Mouse (Mus musculus) liver, embryonic 14.5 days (tissue): Measurements from ENCODE around the gene Slc12a5. TPM values are rescaled to one million over a fixed set of nuclear protein-coding genes. Genes with fewer than 3 reads are reported as not detected.
A peak's percentile ranks its signal among the peaks of the same experiment; 100 is the strongest.

Experiments used
- ATAC-seq: fragments of 200-750 bp; cut with Nextera tagmentation; 2 replicates; pipeline ENCODE4 v1.8.0; 2017; ENCODE audit warnings: moderate number of reproducible peaks, mild to moderate bottlenecking, moderate library complexity; ENCODE audit not compliant: insufficient read depth
- DNase-seq, 3 experiments: peaks; one replicate each; pipeline ENCODE4 v3.0.0-alpha.2; 2012 to 2013; ENCODE audit warnings: low read depth in 3 of 3, low spot score in 3 of 3
- H3K27ac ChIP-seq: fragments of 300-500 bp; sonication (generic); 2 replicates; pipeline ENCODE4 v1.5.1; 2014; ENCODE audit warnings: moderate library complexity, mild to moderate bottlenecking, control low read depth, inconsistent platforms
- H3K27me3 ChIP-seq: fragments of 300-500 bp; sonication (generic); 2 replicates; pipeline ENCODE4 v1.6.1; 2014; ENCODE audit warnings: mild to moderate bottlenecking, low read length, moderate library complexity; ENCODE audit not compliant: control insufficient read depth, insufficient read depth
- H3K36me3 ChIP-seq: fragments of 300-500 bp; sonication (generic); replicated peaks from 2 replicates; pipeline ENCODE4 v1.6.1; 2014; ENCODE audit warnings: low read depth; ENCODE audit not compliant: control insufficient read depth, insufficient read depth
- H3K4me1 ChIP-seq, 2 experiments: fragments of 200-500 bp in 1 of 2; fragments of 300-500 bp in 1 of 2; sonication (generic) in 1 of 2; replicated peaks; 2 replicates each; pipeline ENCODE4 v1.6.1; 2012 to 2014; ENCODE audit warnings: antibody characterized with exemption in 1 of 2, inconsistent platforms in 1 of 2, low read length in 1 of 2; ENCODE audit not compliant: control insufficient read depth in 2 of 2, insufficient read depth in 2 of 2
- H3K4me2 ChIP-seq: fragments of 300-500 bp; sonication (generic); 2 replicates; pipeline ENCODE4 v1.6.1; 2014; ENCODE audit warnings: low read depth, mild to moderate bottlenecking, control low read depth, moderate library complexity
- H3K4me3 ChIP-seq, 2 experiments: fragments of 200-500 bp in 1 of 2; fragments of 300-500 bp in 1 of 2; sonication (generic) in 1 of 2; 2 replicates each; pipeline ENCODE4 v1.5.1; 2012 to 2014; ENCODE audit warnings: low read depth in 2 of 2, low read length in 2 of 2, mild to moderate bottlenecking in 2 of 2, control low read depth in 1 of 2, inconsistent platforms in 1 of 2, moderate library complexity in 1 of 2; ENCODE audit not compliant: insufficient read depth in 1 of 2
- H3K9ac ChIP-seq: fragments of 300-500 bp; sonication (generic); replicated peaks from 2 replicates; pipeline ENCODE4 v1.6.1; 2014; ENCODE audit warnings: mild to moderate bottlenecking, control low read depth, moderate library complexity
- H3K9me3 ChIP-seq: fragments of 300-500 bp; sonication (generic); 2 replicates; pipeline ENCODE4 v1.6.1; 2016; ENCODE audit warnings: low read length, mixed read lengths; ENCODE audit not compliant: control insufficient read depth
- CTCF ChIP-seq: IDR thresholded peaks from 2 replicates; pipeline ENCODE4 v1.5.1; 2016; ENCODE audit warnings: antibody characterized with exemption, low read depth, control low read depth
- EP300 ChIP-seq: IDR thresholded peaks from 2 replicates; pipeline ENCODE4 v1.6.1; 2016; ENCODE audit warnings: antibody characterized with exemption, low read depth
- WGBS: fragments of 180-500 bp; shearing (Covaris S2); extraction: QIAGEN DNeasy Blood & Tissue Kit; methylation state at CpG from one replicate; pipeline ENCODE4 v1.1.7; 2014; ENCODE audit not compliant: insufficient replicate concordance; 5-methylcytosine and 5-hydroxymethylcytosine counted together
- polyA plus RNA-seq, 2 experiments: library from polyadenylated mRNA; depleted of rRNA in 1 of 2; stranded (reverse) in 1 of 2; unstranded in 1 of 2; fragments of >200 nt; fragmentation: Nextera tagmentation in 1 of 2; extraction: Ambion mirVana in 1 of 2; gene quantifications; 2 replicates each; pipeline versions ENCODE4 v1.2.1 to v1.2.3; 2012 to 2014

Gene Slc12a5
- polyA plus RNA-seq, 2 experiments, result 0.10 to 0.42 TPM

DNA sequence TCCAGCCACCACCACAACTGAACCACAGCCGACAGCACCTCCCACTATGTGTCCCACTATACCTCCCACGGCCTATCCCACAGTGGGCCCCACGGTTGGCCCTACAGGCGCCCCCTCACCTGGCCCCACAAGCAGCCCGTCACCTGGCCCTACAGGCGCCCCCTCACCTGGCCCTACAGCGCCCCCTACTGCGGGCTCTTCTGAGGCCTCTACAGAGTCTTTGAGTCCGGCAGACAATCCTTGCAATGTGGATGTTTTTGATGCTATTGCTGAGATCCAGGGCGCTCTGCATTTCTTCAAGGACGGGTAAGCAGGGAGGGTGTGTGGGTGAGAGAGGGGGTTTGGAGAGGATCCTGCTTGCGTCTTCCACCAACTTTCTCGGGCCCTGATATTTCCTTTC, 8.2 kb upstream of the Slc12a5 start:
- no peaks in the 10 kb centered on the region for H3K36me3 ChIP-seq
- H3K27me3 ChIP-seq, result peaks cover 38% of the 10 kb centered on the region
- no peak overlapping the region for H3K4me3 ChIP-seq
- no peak overlapping the region for H3K27ac ChIP-seq
- ATAC-seq (no peak), DNase-seq (no peak)
- TF ChIP-seq CTCF, result peak; percentile 32; the same call in 1 of the 2 replicates
- no peak for TF ChIP-seq EP300
- H3K9ac ChIP-seq, result no peak overlapping the region
- no peaks in the 10 kb centered on the region for H3K4me1 ChIP-seq
- no peak overlapping the region for H3K4me2 ChIP-seq
- WGBS, result 25% methylated on average over 13 of the region's 13 CpGs
- H3K9me3 ChIP-seq, result no peaks in the 10 kb centered on the region

- Histone ChIP-seq H3K4me3 (no peak overlapping the region), H3K27me3 (peaks cover 32% of the 10 kb centered on the region)
Measured at GRCm38 (mm10) chr2:164953224-164953623, 7.4 kb upstream of the Slc12a5 start.

GRCm38 (mm10) chr2:164955725-164956124, 4.9 kb upstream of the Slc12a5 start:
- TF ChIP-seq EP300 (no peak), CTCF (no peak)
- Histone ChIP-seq H3K36me3 (no peaks in the 10 kb centered on the region), H3K27me3 (peaks cover 7% of the 10 kb centered on the region), H3K4me1 (peaks cover 0 to 3% of the 10 kb centered on the region in 2 experiments; a peak in 2 of 4 replicates), H3K4me2 (no peak overlapping the region), H3K4me3 (no peak overlapping the region), H3K9me3 (no peaks in the 10 kb centered on the region), H3K9ac (no peak overlapping the region), H3K27ac (no peak overlapping the region)
- no peak for DNase-seq
- WGBS, result 47% methylated on average over 4 of the region's 4 CpGs
- no peak for ATAC-seq

More at GRCm38 (mm10) chr2:164953224-164953623, 7.4 kb upstream of the Slc12a5 start:
- H3K4me1 ChIP-seq, result no peaks in the 10 kb centered on the region
- H3K36me3 ChIP-seq, result no peaks in the 10 kb centered on the region
- no peak overlapping the region for H3K4me2 ChIP-seq
- no peak overlapping the region for H3K9ac ChIP-seq
- no peaks in the 10 kb centered on the region for H3K9me3 ChIP-seq
- DNase-seq (peak in 2 of 3 experiments; percentile 41 to 44), ATAC-seq (peak; percentile 51)
- no peak overlapping the region for H3K27ac ChIP-seq
- under 1% methylated on average over 21 of the region's 21 CpGs for WGBS
- TF ChIP-seq CTCF (peak; percentile 94), EP300 (no peak)

DNA sequence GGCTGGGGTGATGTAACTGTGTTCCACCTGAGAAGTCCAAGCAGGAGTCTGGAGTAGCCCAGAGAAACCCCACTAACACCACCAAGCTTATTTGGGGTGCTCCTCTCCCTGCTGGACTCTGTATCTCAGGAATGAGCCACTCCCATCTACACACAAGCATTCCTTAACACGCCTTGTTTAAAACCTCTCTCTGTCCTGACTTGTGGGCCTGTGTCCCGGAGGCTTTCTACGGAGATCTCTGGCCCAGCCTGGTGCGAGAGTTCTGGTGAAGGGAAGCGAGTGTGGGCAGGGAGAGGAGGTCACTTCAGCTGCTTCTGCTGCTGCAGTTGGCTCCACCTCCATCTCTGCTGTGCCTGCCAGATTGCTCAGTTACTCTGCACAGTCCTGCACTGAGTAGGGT, 4.4 kb upstream of the Slc12a5 start:
- ATAC-seq (no peak), DNase-seq (no peak)
- Histone ChIP-seq H3K36me3 (no peaks in the 10 kb centered on the region), H3K27ac (no peak overlapping the region), H3K4me2 (no peak overlapping the region), H3K27me3 (peaks cover 3% of the 10 kb centered on the region; the same call in 1 of the 2 replicates), H3K4me1 (peaks cover 0 to 3% of the 10 kb centered on the region in 2 experiments; a peak in 2 of 4 replicates), H3K4me3 (no peak overlapping the region), H3K9ac (no peak overlapping the region), H3K9me3 (no peaks in the 10 kb centered on the region)
- TF ChIP-seq EP300, result no peak
- TF ChIP-seq CTCF, result no peak
- 54% methylated on average over 5 of the region's 5 CpGs for WGBS

DNA sequence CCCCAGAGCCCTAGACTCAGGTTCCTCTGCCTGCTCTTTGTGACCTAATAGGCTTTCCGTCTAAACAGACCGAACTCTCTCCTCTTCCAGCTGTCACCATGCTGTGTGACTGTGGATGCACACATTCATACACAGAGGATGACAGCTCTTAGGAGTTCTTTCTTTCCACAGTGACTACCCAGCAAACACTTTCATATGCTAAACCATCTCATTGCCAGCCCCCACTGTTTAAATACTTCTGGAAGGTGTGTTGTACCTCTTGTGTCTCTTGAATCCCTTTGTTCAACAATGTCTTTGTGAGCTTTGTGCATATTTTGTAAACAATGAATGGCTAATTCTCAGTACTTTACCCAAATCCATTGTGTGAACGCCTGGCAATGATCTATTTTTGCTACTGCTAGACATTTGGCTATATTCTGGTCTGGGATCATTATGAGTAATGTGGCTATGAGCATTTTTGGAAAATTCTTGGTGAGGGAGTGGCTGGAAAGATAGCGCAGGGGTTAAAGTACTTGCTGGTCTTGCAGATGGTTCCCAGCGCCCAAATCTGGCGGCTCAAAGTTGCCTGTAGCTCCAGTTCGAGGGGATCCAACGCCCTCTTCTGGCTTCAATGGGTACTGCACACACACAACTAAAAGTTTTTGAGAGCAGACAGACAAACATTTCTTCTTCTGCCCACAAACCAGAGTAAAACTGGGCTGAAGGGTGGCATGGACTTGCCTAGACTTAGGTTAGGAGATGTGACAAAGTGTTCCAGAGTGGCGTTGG, 2.9 kb upstream of the Slc12a5 start:
- H3K27me3 ChIP-seq, result no peaks in the 10 kb centered on the region; the same call in 1 of the 2 replicates
- ATAC-seq (no peak), DNase-seq (no peak)
- WGBS, result 62% methylated on average over 9 of the region's 9 CpGs
- H3K4me1 ChIP-seq, result peaks cover 0 to 3% of the 10 kb centered on the region in 2 experiments; a peak in 2 of 4 replicates
- H3K27ac ChIP-seq, result no peak overlapping the region
- no peaks in the 10 kb centered on the region for H3K9me3 ChIP-seq
- TF ChIP-seq EP300 (no peak), CTCF (peak; percentile 47)
- H3K9ac ChIP-seq, result no peak overlapping the region
- H3K36me3 ChIP-seq, result no peaks in the 10 kb centered on the region
- H3K4me3 ChIP-seq, result no peak overlapping the region
- no peak overlapping the region for H3K4me2 ChIP-seq
